ENCODE assay signal across 19 mouse cellular contexts in genomic region chr17:79120269-79120668, GRCm38 (mm10).
A peak's percentile ranks its signal among the peaks of the same experiment; 100 is the strongest.
DNase-seq lines count a peak whose midpoint lies in the region; ATAC-seq lines count a peak whose summit lies in the region.
"Had no signal": no experiment of that assay in that cellular context is flagged by ENCODE, and none has a peak within 500 bp of the region (broad histone marks: within the 10 kb centered on the region; RNA-seq: fewer than 3 reads in every experiment).

No protein-coding gene starts in this region.

- no peak overlapping the region for H3K27ac ChIP-seq in embryonic facial prominence, embryonic 14.5 days (replicated peaks; ENCODE audit: low read depth, low read length)
- H3K27ac ChIP-seq in embryonic facial prominence, embryonic 10.5 days (replicated peaks) = no peak overlapping the region
- no peak overlapping the region for H3K27ac ChIP-seq in embryonic facial prominence, embryonic 15.5 days (replicated peaks)

- H3K27me3 ChIP-seq in embryonic facial prominence, embryonic 14.5 days (replicated peaks; ENCODE audit: control insufficient read depth, insufficient read depth, low read length) = no peaks in the 10 kb centered on the region
- H3K27me3 ChIP-seq in embryonic facial prominence, embryonic 10.5 days (replicated peaks; ENCODE audit: low read depth, poor library complexity, severe bottlenecking) = no peaks in the 10 kb centered on the region
- H3K27me3 ChIP-seq in embryonic facial prominence, embryonic 15.5 days = no peaks in the 10 kb centered on the region
- H3K27me3 ChIP-seq: CH12.LX, Patski had no signal

- no peak overlapping the region for H3K9ac ChIP-seq in embryonic facial prominence, embryonic 14.5 days (ENCODE audit: low read depth, low read length)
- no peak overlapping the region for H3K9ac ChIP-seq in embryonic facial prominence, embryonic 15.5 days

- 74% methylated on average over 3 of the region's 3 CpGs for WGBS in embryonic facial prominence, embryonic 14.5 days
- 88% methylated on average over 3 of the region's 3 CpGs for WGBS in embryonic facial prominence, embryonic 10.5 days
- WGBS in embryonic facial prominence, embryonic 15.5 days = 76% methylated on average over 3 of the region's 3 CpGs

- no peak for ATAC-seq in embryonic facial prominence, embryonic 14.5 days (ENCODE audit: low read depth)
- ATAC-seq in embryonic facial prominence, embryonic 15.5 days (ENCODE audit: insufficient number of reproducible peaks, low FRiP score, low TSS enrichment, low read depth) = peak; percentile 54; the same call in 1 of the 2 replicates
- ATAC-seq: activated CD4-positive, CD25-positive, alpha-beta regulatory T cell, adult 4 months; CD4-positive, CD25-positive, alpha-beta regulatory T cell, adult 4 months; Patski had no signal

- H3K9me3 ChIP-seq in embryonic facial prominence, embryonic 14.5 days (ENCODE audit: control insufficient read depth, low read length) = peaks cover 8% of the 10 kb centered on the region; the same call in 1 of the 2 replicates
- no peaks in the 10 kb centered on the region for H3K9me3 ChIP-seq in embryonic facial prominence, embryonic 10.5 days
- H3K9me3 ChIP-seq in embryonic facial prominence, embryonic 15.5 days (replicated peaks) = no peaks in the 10 kb centered on the region
- H3K9me3 ChIP-seq: G1E had no signal

- DNase-seq in embryonic facial prominence, embryonic 14.5 days (ENCODE audit: low spot score) = peak; percentile 64
- DNase-seq in embryonic facial prominence, embryonic 10.5 days (ENCODE audit: low spot score) = no peak
- DNase-seq in lung, postnatal 14 days = no peak
- DNase-seq: adrenal gland, adult 2 months; adrenal gland, adult 8-10 months; adrenal gland, postnatal 10 days; adrenal gland, postnatal 14 days; adrenal gland, postnatal 25 days; adrenal gland, postnatal 36 days; B cell, adult 2 months; cerebellum, adult 11 months; cerebellum, adult 11-12 months; cerebellum, adult 18-20 months had no signal

- no peaks in the 10 kb centered on the region for H3K36me3 ChIP-seq in embryonic facial prominence, embryonic 14.5 days (ENCODE audit: control insufficient read depth, insufficient read depth, low read length)
- no peaks in the 10 kb centered on the region for H3K36me3 ChIP-seq in embryonic facial prominence, embryonic 10.5 days (replicated peaks)
- H3K36me3 ChIP-seq in embryonic facial prominence, embryonic 15.5 days = no peaks in the 10 kb centered on the region
- H3K36me3 ChIP-seq: G1E had no signal

- no peaks in the 10 kb centered on the region for H3K4me1 ChIP-seq in embryonic facial prominence, embryonic 14.5 days (ENCODE audit: control insufficient read depth, insufficient read depth, low read length)
- no peaks in the 10 kb centered on the region for H3K4me1 ChIP-seq in embryonic facial prominence, embryonic 10.5 days
- H3K4me1 ChIP-seq in embryonic facial prominence, embryonic 15.5 days = no peaks in the 10 kb centered on the region

- no peak overlapping the region for H3K4me2 ChIP-seq in embryonic facial prominence, embryonic 14.5 days (ENCODE audit: low read depth, low read length)
- H3K4me2 ChIP-seq in embryonic facial prominence, embryonic 15.5 days (replicated peaks) = no peak overlapping the region

- H3K4me3 ChIP-seq in embryonic facial prominence, embryonic 14.5 days (ENCODE audit: low read depth, low read length) = no peak overlapping the region
- H3K4me3 ChIP-seq in embryonic facial prominence, embryonic 10.5 days = no peak overlapping the region
- no peak overlapping the region for H3K4me3 ChIP-seq in embryonic facial prominence, embryonic 15.5 days (replicated peaks)
